Mouse (Mus musculus) urinary bladder, adult 18-20 months (tissue): Measurements from ENCODE around the gene Tbl1x.
A peak's percentile ranks its signal among the peaks of the same experiment; 100 is the strongest.
"Not testable (repeated sequence)": the region's sequence is repeated elsewhere in the genome, so short reads cannot be mapped to it uniquely, and the experiment has no call there.

ENCODE experiments used
- DNase-seq, 2 experiments: peaks; one replicate each; pipeline ENCODE4 v3.0.0; 2022; ENCODE audit warnings: low spot score in 2 of 2, mixed read lengths in 2 of 2

Tbl1x gene

DNA sequence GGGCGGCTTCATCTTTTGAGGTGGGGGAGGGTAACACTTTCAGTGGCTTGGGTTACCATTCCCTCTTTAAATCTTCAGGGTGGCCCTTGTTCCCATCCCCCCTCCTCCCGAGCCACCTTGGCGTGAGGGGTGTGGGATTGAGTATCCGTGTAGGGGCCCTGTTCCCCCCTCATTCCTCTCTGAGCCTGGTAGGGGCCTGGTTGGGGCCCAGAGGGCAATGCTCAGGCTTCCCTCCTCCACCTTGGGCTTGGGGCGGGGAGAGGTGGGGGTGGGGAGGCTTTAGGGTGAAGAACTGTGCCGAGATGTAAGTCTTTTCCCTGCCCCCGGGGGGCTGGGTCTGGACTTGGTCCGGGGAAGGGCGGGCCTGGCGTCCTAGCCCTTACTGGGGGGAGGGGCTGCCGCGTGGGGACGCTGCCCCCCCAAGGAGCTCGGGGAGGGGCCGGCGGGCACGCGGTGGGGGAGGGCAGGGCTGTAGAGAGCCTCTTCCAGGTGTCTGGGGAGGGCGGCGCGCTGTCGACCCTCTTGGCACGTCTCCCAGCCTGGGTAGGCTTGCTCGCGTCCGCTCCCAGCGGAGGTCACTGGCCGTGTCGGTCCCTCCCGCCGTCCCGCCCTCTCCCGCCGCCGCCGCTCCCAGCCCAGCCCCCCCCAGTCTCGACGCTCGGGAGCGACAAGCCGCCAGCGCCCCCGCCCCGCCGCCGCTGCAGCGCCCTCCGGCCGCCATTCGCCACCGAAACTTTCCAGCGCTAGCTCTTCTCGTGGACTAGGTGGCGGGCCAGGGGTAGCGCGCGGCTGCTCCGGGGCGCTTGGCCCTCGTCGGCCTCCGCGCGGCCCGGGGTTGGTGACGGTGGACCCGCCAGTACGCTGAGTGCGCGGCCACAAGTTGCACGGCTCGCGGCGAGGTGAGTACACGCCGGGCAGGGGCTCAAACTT is at the start of gene Tbl1x:
TSS of gene Tbl1x (plus strand) at position 643 of the 930 bp plus-strand sequence.
- peak; percentile 34 to 53 for DNase-seq

DNA sequence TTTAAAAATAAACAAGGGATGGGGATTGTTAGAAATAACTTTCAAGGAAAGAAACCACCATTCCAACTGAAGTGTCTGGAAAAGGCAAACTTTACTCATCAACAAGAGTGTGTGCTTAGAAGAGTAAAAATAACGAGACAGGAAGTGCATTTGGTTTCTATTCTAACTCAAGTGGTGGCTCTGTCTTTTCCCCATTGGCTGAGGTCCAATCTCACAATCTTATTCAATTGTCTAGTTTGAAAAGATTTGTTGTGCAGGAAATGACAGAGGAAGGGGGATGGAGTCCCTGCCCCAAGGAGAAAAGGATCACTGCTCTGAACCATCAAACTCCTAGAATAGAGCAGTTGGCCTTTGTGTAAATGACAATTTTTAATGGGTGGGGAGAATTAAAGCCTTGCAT is 41.6 kb upstream of the Tbl1x start:
- no peak for DNase-seq

DNA sequence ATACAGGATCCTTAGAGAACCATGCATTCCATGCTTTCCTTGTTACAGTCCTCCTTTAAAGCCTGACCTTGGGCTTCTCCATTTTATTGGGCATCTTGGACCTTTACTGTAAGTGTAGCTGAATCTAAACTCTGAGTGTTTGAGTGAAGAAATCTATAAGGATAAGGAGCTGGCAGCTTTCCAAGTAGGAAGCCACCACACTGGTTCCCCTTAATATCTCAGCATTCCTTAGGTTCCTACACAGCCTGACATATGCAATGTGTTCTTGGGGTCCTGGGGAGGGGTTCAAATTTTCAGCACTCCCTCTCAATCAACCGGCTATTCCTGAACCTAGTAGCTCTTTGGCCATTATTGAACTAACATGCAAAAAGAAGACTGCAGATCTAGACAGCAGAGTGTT is 38.0 kb upstream of the Tbl1x start:
- no peak for DNase-seq

DNA sequence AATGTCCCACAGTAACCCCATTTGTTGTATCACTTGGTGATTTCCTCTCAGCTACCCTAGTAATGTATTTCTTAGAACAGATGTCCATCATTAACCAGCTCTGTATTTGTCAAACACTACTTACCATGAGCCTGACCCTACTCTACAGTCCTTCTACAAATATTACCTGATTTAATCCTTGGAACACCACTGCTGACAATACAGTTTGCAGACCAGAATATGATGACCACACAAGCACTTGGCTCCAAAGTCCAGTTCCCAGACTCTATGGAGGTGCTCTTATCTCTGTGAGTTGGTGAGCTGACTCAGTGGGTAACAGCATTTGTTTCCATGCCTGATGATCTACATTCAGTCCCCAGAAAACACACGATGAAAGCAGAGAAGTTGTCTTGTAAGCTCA is 37.3 kb upstream of the Tbl1x start:
- no peak for DNase-seq

DNA sequence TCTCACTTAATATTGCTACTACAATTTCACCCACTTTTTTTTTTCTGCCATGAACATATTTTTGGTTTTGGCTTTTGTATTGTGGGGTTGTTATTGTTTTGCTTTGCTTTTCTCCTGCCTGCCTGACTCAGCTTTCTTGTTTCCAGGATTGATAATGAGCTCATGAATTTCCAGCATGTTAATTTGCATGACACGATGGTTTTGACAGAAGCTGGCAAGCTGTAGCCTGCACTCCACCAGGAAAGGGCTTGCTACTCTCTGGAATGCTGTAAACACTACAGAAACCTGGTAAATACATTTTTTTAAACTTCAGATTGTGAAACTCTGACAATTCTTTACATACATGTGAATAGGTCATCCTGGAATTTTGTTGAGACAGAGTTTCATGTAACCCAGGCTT is 36.3 kb upstream of the Tbl1x start:
- DNase-seq = no peak

DNA sequence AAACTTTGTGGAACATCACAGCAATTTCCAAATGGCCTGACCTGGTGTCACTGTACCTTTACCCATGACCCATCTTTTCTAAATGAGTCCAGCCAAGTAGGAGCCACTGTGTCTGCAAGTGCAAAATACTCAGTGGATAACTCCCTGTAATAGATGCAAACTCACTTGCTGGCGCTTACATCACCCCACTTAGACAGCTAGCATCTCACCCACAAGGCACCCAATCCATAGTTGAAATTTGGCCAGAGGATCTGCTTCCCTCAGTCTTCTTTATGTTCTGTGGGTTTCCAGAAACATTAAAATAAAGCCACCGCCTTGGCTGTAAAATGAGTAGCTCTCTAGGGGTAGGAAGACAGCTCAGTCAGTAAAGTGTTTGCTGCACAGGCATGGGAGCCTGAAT is 33.3 kb upstream of the Tbl1x start:
- DNase-seq = no peak

DNA sequence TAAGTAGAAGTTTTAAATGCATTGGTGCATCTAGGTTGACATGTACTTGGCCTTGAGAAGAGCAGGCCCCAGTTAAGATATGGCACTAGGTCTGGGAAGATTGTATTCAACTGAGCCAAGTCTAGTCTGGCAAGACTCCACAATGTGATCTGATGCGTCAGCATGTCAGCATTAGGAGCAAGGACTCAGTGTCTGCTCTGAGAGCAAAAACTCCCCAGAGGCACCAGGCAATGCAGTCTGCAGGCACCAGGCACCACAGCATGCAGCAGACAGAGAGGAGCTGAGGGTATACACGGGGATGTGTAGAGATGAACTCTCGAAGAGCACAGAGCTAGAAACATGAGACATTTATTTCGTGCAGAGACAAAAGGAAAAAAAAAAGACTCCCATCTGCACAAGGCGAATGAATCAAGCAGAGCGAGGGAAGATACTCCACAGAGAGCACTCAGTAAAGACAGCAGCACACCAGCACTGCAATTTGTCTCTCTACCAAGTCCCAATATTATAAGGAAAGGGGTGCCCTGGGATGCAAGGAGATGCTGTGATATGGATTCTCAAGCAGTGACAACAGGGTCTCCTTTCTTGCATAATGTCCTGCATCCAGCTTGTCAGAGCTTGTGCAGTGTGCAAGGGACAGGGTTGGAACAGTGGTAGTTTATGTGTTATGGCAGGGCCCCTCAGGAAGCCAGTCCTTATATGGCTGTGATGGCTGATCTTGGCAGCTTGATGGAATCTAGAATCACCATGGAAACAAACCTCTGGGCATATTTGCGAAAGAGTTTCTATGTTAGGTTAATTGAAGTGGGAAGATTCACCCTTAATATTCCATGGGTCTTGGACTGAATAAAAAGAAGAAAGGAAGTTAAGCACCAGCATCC is 22.7 kb upstream of the Tbl1x start:
- no peak for DNase-seq

DNA sequence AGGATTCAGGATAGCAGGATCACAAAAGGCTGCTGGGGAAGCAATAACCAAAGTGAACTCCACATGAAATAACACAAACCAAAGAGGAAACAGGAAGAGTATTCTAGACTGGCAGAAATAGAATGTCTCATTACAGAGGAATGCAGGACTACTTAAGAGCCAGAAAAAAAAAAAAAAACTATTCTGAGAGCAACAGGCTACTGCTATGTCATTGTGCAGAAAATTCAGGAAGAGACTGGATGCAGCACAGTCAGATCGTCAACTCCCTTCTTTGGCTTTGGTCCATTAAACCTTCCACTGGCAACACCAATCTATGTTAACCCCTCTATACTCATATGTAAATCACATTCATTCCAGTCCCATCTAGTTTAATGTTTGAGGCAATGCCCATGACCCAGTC is 20.7 kb upstream of the Tbl1x start:
- no peak for DNase-seq

DNA sequence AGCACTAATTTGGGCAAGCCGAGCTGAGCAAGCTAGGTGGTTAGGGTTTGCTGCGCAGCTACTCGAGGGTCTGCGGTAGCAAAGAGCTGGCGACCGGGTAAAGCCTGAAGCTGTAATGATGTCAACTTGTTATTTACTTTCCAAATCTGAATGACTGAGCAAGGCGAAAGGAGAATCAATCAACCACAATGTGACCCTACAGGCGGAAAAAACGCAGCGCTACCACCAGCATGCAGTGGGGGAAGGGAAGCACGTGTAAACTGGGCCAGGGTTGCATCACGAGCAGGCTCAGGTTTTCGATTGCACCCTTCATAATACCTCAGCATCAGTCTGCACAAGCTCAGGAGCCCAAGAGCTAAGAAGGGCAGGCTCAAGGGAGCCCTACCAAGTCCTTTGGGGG is 1.7 kb upstream of the Tbl1x start:
- DNase-seq = peak; percentile 37 to 78

DNA sequence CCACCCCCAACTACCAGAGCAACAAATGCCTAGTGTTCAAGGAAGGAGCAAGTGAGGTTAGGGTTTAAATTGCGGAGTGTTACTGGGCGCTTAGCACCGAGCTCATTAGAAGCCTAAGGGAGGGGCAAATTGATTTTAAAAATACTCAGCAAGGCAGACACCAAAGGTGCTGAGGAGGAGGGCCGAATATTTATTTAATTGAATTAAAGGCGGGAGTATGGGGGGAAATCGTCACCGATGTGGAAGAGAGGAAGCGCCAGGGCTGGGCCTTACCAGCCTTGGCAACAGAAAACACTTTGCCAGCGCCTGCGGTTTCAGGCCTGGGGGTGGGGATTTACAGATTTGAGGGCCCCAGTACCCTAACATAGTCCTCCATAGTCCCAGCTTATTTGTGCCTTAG is 1.0 kb upstream of the Tbl1x start:
- no peak for DNase-seq

DNA sequence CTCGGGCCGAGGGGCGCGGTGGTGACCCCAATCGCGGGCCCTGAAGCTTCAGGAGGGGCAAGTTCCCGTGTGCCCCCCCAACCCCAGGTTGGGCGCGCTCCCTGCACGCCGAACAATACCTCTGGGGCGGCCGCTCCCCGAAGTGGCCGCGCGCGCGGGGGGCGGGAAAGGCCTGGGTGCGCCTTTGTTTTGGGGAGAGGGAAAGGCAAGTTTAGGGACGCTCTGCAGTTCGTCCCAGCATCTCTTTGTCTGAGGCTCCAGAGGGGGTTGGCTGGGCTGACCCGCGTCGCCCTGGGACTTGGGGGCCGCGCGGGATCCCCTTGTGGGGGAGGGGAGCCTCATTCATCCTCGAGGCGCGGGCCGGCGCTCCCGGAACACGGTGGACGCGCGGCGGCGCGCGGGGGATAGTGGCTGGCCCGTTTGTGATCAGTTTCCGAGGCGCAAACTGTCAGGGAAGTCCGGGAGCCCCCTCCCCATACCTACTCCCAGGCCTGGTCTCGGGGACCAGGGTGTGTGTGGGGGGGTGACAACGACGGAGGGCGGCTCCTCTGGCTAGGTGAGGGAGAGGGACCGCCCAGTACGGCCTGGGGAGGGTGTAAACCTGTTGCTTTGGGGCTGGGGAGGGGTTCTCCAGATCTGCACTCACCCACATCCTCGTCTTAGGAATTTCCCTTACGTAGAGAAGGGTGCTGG is 634 bp downstream of the Tbl1x start:
- DNase-seq = peak; percentile 6 to 44

DNA sequence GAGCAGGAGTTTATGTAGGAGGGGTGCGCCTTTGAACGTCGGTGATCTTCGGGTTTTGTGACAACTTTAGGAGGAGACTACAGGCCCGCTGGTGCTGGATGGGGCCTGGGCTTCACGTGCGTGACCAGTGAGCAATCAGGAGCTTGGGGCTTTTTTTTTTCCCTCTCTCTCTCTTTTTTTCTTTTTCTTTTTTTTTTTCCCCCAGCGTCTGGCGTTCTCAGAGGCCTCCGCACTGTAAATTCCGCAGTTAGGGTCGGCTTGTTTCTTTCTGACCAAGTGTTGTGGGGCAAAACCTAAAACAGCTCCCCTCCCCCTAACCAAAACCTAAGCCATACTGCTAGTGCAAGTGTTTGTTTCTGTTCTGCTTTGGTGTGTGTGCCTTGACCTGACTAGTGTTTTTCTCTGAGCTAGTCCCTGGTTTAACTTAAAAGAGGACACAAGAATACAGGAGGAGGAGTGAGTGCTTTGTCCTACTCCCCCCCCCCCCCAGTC is 1.2 kb downstream of the Tbl1x start:
- DNase-seq = no peak

DNA sequence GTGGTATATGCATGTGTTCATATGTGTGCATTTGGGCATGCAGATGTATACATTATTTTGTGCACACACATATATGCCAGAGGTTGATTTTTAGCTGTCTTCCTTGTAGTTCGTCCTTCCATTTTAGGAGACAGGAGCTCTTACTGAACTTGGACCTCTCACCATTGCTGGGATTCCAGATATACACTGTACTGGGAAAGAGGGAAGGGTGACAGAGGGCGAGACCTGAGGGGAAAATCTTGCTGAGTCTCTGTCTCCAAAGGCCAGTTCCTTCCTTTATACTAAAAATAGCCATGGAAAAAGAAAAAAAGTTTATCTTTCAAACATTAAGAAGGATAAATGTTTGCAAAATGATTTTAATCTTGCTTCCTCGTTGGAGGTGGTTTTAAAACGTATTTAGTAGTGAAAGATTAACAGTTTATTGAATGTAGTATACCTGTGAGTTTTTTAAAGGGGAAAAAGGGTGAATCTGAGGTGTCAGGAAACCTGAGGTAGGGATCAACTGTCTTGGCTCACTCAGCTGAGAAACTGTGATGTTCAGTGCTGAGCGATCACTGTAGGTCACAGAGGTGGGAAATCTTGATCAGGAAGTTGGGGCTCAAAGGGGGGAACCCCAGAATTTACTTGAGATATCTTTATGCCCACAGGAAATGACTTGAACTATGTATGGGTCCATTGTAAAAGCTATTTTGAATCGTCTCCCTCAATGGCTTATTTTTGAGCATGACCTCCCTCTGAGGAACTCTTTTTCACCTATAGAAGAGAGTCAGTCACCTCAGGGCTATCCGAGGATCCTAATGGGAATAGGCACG is 6.7 kb downstream of the Tbl1x start:
- no peak for DNase-seq

DNA sequence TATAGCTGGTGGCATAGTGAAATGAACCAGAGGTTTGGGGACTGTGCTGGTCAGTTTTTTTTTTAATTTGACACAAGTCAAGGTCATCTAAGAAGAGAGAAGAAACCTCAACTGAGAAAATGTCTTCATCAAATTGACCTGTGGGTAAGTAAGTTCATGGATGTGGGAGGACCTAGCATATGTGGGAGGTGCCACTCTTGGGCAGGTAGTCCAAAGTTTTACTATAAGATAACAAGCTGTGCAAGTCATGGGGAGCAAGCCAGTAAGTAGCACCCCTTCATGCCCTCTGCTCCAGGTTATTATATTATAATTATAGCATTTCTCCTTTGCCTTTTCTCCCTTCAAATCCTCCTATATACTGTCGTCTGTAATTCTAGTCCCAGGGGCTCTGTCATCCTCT is 8.1 kb downstream of the Tbl1x start:
- DNase-seq = no peak

DNA sequence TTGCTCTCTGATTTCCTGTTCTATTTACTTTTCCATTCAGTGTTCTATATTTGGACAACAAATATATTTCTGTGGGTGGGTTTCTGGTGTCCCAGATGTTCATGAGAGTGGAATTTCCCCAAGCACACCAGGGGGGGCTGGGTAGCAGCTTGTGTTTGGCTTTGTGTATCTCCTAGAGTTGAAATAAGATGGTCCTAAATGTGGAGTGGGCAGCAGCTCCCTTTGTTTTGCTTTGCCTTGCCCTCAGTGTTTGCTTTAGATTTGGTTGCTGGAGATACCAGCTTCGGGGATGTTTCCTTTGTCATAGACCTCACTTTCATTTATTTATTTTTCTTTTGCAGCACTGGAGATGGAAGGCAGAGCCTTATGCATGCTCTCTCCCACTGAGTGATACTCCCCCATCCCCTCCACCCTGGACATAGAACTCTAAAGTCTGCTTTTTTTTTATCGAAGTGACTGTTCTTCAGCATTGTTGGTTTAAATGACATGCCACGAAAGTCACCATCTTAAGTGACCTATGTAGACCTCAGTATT is 12.1 kb downstream of the Tbl1x start:
- no peak for DNase-seq

DNA sequence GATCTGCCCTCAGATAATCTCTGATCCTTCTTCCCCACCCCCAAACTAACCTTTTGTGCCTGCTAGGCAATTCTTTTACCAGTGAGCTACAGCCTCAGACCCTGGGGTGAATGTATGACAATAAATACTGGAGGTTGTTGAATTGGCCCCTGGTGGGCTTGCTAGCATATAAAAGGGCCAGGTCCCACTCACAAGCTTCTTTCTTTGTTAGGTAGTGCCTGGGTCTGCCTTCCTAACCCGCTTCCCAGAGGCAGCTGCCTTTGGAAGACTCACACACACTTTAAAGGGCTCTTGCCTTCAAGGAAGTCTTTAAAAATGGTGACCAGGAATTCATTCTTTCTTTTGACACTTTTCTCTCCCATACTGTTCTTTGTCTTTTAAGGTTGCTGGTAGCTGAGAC is 14.4 kb downstream of the Tbl1x start:
- no peak for DNase-seq

DNA sequence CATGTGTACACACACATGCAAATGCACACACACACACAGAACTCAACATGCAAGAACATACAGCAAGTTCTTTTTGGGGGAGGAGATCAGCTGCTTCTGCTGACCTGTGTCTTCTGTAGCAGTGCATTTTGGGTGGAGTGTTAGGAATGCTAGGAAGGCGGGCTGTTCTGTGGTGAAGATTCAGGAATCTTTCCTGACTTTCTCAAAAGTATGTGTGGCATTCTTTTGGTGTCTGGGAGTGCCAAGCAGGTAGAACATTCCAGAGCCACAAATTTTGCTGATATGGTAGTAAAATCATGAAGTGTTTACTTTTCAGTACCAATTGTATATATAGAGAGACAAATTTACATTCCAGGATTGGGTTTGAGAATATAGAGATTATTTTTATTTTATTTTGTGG is 17.6 kb downstream of the Tbl1x start:
- DNase-seq = no peak

DNA sequence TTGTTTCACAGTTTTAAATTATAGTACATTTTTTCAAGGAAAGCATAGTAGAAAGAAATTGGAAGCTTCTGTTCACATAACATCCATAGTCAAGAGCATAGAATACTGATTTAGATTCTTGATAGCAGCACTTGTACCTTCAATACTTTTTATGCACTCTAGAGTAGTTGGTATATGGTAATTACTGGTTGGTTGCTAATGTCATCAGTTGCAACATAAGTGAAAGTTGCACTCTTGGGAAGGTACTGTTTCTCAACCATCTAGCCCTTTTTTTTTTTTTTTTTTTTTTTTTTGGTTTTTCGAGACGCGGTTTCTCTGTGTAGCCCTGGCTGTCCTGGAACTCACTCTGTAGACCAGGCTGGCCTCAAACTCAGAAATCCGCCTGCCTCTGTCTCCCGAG is 20.2 kb downstream of the Tbl1x start:
- no peak for DNase-seq

DNA sequence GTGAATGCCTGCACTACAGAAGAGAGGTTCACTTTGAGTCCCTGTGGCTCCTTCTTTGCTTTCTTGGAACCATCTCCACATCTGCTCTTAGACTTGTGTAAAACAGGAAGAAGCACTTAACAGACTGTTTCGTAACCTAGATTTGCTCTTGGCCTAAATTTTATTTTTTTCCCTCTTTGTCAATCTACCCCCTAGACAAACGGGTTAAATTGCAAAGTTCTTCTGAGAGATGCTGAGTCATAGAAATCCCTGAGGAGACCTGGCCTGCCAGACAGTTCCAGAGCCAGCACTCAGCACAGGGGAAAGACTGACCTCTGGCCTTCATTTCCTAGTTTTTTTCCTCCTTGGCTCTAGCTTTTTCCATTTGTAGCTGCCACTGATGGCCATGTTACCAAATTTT is 23.1 kb downstream of the Tbl1x start:
- no peak for DNase-seq

DNA sequence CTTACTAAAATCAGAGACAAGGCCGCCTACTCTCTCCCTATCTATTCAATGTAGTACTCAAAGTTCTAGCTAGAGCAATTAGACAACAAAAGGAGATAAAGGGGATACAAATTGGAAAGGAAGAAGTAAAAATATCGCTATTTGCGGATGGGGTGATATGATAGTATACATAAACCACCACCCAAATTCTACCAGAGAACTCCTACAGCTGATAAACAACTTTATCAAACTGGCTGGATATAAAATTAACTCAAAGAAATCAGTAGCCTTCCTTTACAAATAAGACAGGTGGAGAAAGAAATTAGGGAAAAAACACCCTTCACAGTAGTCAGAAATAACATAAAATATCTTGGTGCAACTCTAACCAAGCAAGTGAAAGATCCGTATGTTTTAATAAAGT is 29.0 kb downstream of the Tbl1x start:
- not testable (repeated sequence) for DNase-seq

DNA sequence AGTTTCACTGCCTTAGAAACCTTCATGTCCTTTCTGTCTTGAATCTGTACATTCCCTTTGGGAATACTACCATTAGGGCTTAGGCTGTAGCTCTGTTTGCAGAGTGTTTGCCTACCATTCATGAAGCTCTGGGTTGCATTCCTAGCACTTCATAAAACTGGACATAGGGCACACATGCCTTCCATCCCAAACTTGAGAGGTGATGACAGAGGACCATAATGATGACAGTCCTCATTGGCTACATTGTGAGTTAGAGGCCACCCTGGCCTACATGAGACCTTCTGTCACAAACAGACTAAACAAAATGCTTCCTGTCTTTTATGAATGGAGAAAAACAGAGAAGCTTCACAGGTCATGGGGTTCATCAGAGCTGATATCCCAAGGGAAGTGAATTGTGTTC is 33.2 kb downstream of the Tbl1x start:
- no peak for DNase-seq
